15 mouse cellular contexts compared by ENCODE assay signal in the genomic region with DNA sequence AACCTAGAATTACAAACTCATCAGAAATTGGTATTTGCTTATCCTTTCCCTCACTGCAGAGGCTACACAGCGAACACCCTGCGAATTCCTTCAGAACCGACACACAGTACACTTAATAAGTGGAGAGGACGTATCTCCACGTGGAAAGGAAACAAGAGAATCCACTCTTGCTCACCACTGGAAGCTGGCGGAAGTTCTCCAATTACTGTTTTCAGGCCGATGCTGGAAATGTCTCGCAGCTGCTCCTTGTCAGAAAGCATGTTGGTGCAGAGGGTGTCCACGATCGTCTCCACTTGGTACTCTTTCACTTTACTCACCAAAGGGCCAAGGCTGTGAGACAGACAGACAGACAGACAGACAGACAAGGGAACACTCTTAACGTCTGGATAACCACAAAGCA. TPM values are rescaled to one million over a fixed set of nuclear protein-coding genes. Genes with fewer than 3 reads are reported as not detected.
DNase-seq lines count a peak whose midpoint lies in the region; ATAC-seq and TF ChIP-seq lines count a peak whose summit lies in the region.
"Had no signal": no experiment of that assay in that cellular context is flagged by ENCODE, and none has a peak within 500 bp of the region (broad histone marks: within the 10 kb centered on the region; RNA-seq: fewer than 3 reads in every experiment).

No protein-coding gene starts in this region.

- TF ChIP-seq CTCF in kidney, adult 2 months (conservative IDR thresholded peaks at IDR 0.05; ENCODE audit: insufficient read depth, insufficient read length, low read depth, low read length): no peak

- 51% methylated on average over 11 of the region's 11 CpGs for WGBS in kidney, adult 2 months
- 47% methylated on average over 11 of the region's 11 CpGs for WGBS in embryonic facial prominence, embryonic 14.5 days
- 89% methylated on average over 11 of the region's 11 CpGs for WGBS in midbrain, embryonic 14.5 days

- no peaks in the 10 kb centered on the region for H3K9me3 ChIP-seq in embryonic facial prominence, embryonic 14.5 days (ENCODE audit: control insufficient read depth, low read length)
- H3K9me3 ChIP-seq in midbrain, embryonic 14.5 days (ENCODE audit: control insufficient read depth, low read length): no peaks in the 10 kb centered on the region
- H3K9me3 ChIP-seq: forebrain, embryonic 13.5 days; hindbrain, embryonic 12.5 days; lung, embryonic 15.5 days; midbrain, embryonic 10.5 days had no signal

- no peaks in the 10 kb centered on the region for H3K27me3 ChIP-seq in kidney, adult 2 months (replicated peaks; ENCODE audit: control insufficient read depth, insufficient read depth, low read length)
- no peaks in the 10 kb centered on the region for H3K27me3 ChIP-seq in embryonic facial prominence, embryonic 14.5 days (replicated peaks; ENCODE audit: control insufficient read depth, insufficient read depth, low read length)
- no peaks in the 10 kb centered on the region for H3K27me3 ChIP-seq in myocyte (ENCODE audit: control insufficient read depth, insufficient read depth, insufficient read length)
- no peaks in the 10 kb centered on the region for H3K27me3 ChIP-seq in midbrain, embryonic 14.5 days (ENCODE audit: control insufficient read depth, insufficient read depth, low read length)
- H3K27me3 ChIP-seq: forebrain, embryonic 13.5 days; hindbrain, embryonic 12.5 days; lung, embryonic 15.5 days had no signal

- ATAC-seq in embryonic facial prominence, embryonic 14.5 days (ENCODE audit: low read depth): 0 out of 2 replicates have a peak, but pooled peaks have one; percentile 37
- no peak for ATAC-seq in midbrain, embryonic 14.5 days (ENCODE audit: low FRiP score, low TSS enrichment)
- ATAC-seq: forebrain, embryonic 13.5 days had no signal

- no peak overlapping the region for H3K9ac ChIP-seq in embryonic facial prominence, embryonic 14.5 days (ENCODE audit: low read depth, low read length)
- no peak overlapping the region for H3K9ac ChIP-seq in midbrain, embryonic 14.5 days (replicated peaks; ENCODE audit: low read length)
- H3K9ac ChIP-seq: forebrain, embryonic 13.5 days; hindbrain, embryonic 12.5 days; lung, embryonic 15.5 days had no signal

- no peak overlapping the region for H3K27ac ChIP-seq in kidney, adult 2 months (ENCODE audit: insufficient read depth, low read depth, low read length)
- peak overlapping the region; percentile 28; the same call in 1 of the 2 replicates for H3K27ac ChIP-seq in embryonic facial prominence, embryonic 14.5 days (replicated peaks; ENCODE audit: low read depth, low read length)
- no peak overlapping the region for H3K27ac ChIP-seq in midbrain, embryonic 14.5 days (replicated peaks; ENCODE audit: low read depth, low read length)
- H3K27ac ChIP-seq: forebrain, embryonic 13.5 days; hindbrain, embryonic 12.5 days; lung, embryonic 15.5 days; midbrain, embryonic 10.5 days had no signal

- TF ChIP-seq POLR2A in kidney, adult 2 months (IDR thresholded peaks at IDR 0.05; ENCODE audit: low read depth, low read length): no peak
- TF ChIP-seq POLR2A in myocyte (IDR thresholded peaks at IDR 0.05; ENCODE audit: insufficient read length, low read depth): no peak

- no peaks in the 10 kb centered on the region; the same call in 1 of the 2 replicates for H3K4me1 ChIP-seq in kidney, adult 2 months (ENCODE audit: control insufficient read depth, insufficient read depth, low read length)
- peaks cover 19% of the 10 kb centered on the region for H3K4me1 ChIP-seq in embryonic facial prominence, embryonic 14.5 days (ENCODE audit: control insufficient read depth, insufficient read depth, low read length)
- H3K4me1 ChIP-seq in midbrain, embryonic 14.5 days (ENCODE audit: control insufficient read depth, insufficient read depth, low read length): peaks cover 9% of the 10 kb centered on the region

- no peak overlapping the region for H3K4me2 ChIP-seq in embryonic facial prominence, embryonic 14.5 days (ENCODE audit: low read depth, low read length)
- H3K4me2 ChIP-seq in myocyte (ENCODE audit: low read depth): peak overlapping the region; percentile 53
- no peak overlapping the region for H3K4me2 ChIP-seq in midbrain, embryonic 14.5 days (ENCODE audit: low read length)
- H3K4me2 ChIP-seq: forebrain, embryonic 13.5 days; hindbrain, embryonic 12.5 days; liver, embryonic 11.5 days; lung, embryonic 15.5 days had no signal

- no peak overlapping the region for H3ac ChIP-seq in myocyte (ENCODE audit: control insufficient read depth, insufficient read length)

- peaks cover 6% of the 10 kb centered on the region for H3K36me3 ChIP-seq in kidney, adult 2 months (ENCODE audit: control insufficient read depth, insufficient read depth, low read length)
- H3K36me3 ChIP-seq in embryonic facial prominence, embryonic 14.5 days (ENCODE audit: control insufficient read depth, insufficient read depth, low read length): peaks cover 65% of the 10 kb centered on the region
- peaks cover 34% of the 10 kb centered on the region for H3K36me3 ChIP-seq in myocyte (ENCODE audit: control insufficient read depth, insufficient read depth)
- peaks cover 42% of the 10 kb centered on the region for H3K36me3 ChIP-seq in midbrain, embryonic 14.5 days (ENCODE audit: control insufficient read depth, insufficient read depth, low read length)

- peak; percentile 55 for DNase-seq in gastrocnemius, adult 18-20 months (ENCODE audit: low spot score)
- DNase-seq in gastrocnemius, postnatal 14 days: no peak
- DNase-seq in kidney, postnatal 14 days: peak; percentile 24
- DNase-seq in kidney, adult 2 months: no peak
- DNase-seq in embryonic facial prominence, embryonic 14.5 days (ENCODE audit: low spot score): peak; percentile 44
- DNase-seq in midbrain, embryonic 14.5 days: no peak
- DNase-seq: cerebellum, adult 8-10 months; right cerebral cortex, postnatal 25 days; thymus, postnatal 25 days had no signal

- H3K4me3 ChIP-seq in kidney, adult 2 months (ENCODE audit: insufficient read depth, low read depth, low read length): no peak overlapping the region
- H3K4me3 ChIP-seq in embryonic facial prominence, embryonic 14.5 days (ENCODE audit: low read depth, low read length): no peak overlapping the region
- no peak overlapping the region for H3K4me3 ChIP-seq in myocyte
- H3K4me3 ChIP-seq in midbrain, embryonic 14.5 days (replicated peaks; ENCODE audit: low read depth, low read length): no peak overlapping the region
- H3K4me3 ChIP-seq: forebrain, embryonic 13.5 days; hindbrain, embryonic 12.5 days; lung, embryonic 15.5 days; midbrain, embryonic 10.5 days had no signal

- H3K79me2 ChIP-seq in myocyte (ENCODE audit: control insufficient read depth, insufficient read depth): peaks cover 63% of the 10 kb centered on the region

- intact Hi-C loops in gastrocnemius, postnatal 14 days (cut with DNase I; ENCODE audit: low total_unique reads): no loop called here

TF ChIP-seq in myocyte, 11 proteins besides CTCF, POLR2A, EP300 and RAD21:
- TF ChIP-seq E2F4 (IDR thresholded peaks at IDR 0.05; ENCODE audit: insufficient read depth) (no peak), MYOD1 (IDR thresholded peaks at IDR 0.05; ENCODE audit: control insufficient read depth in 1 of 3, insufficient read length in 2 of 3, low read depth in 2 of 3) (peak in 2 of 3 experiments; percentile 50 to 52), POLR2AphosphoS2 (IDR thresholded peaks at IDR 0.05; ENCODE audit: insufficient read length, low read depth) (no peak), MYOG (IDR thresholded peaks at IDR 0.05; ENCODE audit: control insufficient read depth in 1 of 3, insufficient read depth in 1 of 3, insufficient read length in 2 of 3, low read depth in 2 of 3) (peak in 1 of 3 experiments; percentile 22)

RNA-seq across cellular contexts. Expression of gene Cand1, which starts 20.4 kb away (rescaled TPM):
- total RNA-seq in gastrocnemius, adult 18-20 months (2021): 10 to 100 TPM; 13.0 to 20.7 TPM
- 10 to 100 TPM; 24.9 to 29.8 TPM for total RNA-seq in gastrocnemius, postnatal 14 days (2021)
- 25.7 and 27.1 TPM in 2 replicates for polyA plus RNA-seq in kidney, adult 2 months (2012; rRNA removed)
- 81.2 and 86.8 TPM in 2 replicates for polyA plus RNA-seq in embryonic facial prominence, embryonic 14.5 days (2014; fragmentation: Nextera tagmentation; extraction: Ambion mirVana)
- polyA plus RNA-seq in myocyte (2012; fragmentation: generic; extraction: Trizol): 30.8 TPM
- polyA plus RNA-seq in midbrain, embryonic 14.5 days (2014; fragmentation: Nextera tagmentation; extraction: Ambion mirVana): 45.2 and 79.8 TPM in 2 replicates

Comparison
In these comparisons a context has a peak if more than half of its experiments do, and no peak if none do; other contexts are left out.
1. DNase-seq: peak in gastrocnemius, adult 18-20 months (single experiment), kidney, postnatal 14 days (single experiment) and embryonic facial prominence, embryonic 14.5 days (single experiment); none in gastrocnemius, postnatal 14 days (single experiment), kidney, adult 2 months (single experiment) and midbrain, embryonic 14.5 days (single experiment).